Mouse (Mus musculus) kidney, embryonic 16.5 days (tissue): ENCODE results near the gene 9530077C05Rik. TPM values are rescaled to one million over a fixed set of nuclear protein-coding genes. Genes with fewer than 3 reads are reported as not detected.

Experiments used
- ATAC-seq: fragments of 200-750 bp; cut with Nextera tagmentation; 2 replicates; pipeline ENCODE4 v1.8.0; 2017; ENCODE audit warnings: moderate TSS enrichment; ENCODE audit not compliant: low FRiP score, low TSS enrichment
- H3K27ac ChIP-seq: fragments of 300-500 bp; sonication (generic); 2 replicates; pipeline ENCODE4 v1.5.1; 2014; ENCODE audit warnings: low read length
- H3K27me3 ChIP-seq: fragments of 300-500 bp; sonication (generic); 2 replicates; pipeline ENCODE4 v1.6.1; 2014; ENCODE audit warnings: low read length, control low read depth, mixed read lengths; ENCODE audit not compliant: insufficient read depth
- H3K36me3 ChIP-seq: fragments of 300-500 bp; sonication (generic); 2 replicates; pipeline ENCODE4 v1.6.1; 2014; ENCODE audit warnings: low read length, control low read depth, mixed read lengths; ENCODE audit not compliant: insufficient read depth
- H3K4me1 ChIP-seq: fragments of 300-500 bp; sonication (generic); 2 replicates; pipeline ENCODE4 v1.6.1; 2014; ENCODE audit warnings: low read length, control low read depth, mixed read lengths; ENCODE audit not compliant: insufficient read depth
- H3K4me2 ChIP-seq: fragments of 300-500 bp; sonication (generic); replicated peaks from 2 replicates; pipeline ENCODE4 v1.6.1; 2014; ENCODE audit warnings: low read depth, low read length
- H3K4me3 ChIP-seq: fragments of 300-500 bp; sonication (generic); 2 replicates; pipeline ENCODE4 v1.5.1; 2014; ENCODE audit warnings: mild to moderate bottlenecking, low read length
- H3K9ac ChIP-seq: fragments of 300-500 bp; sonication (generic); replicated peaks from 2 replicates; pipeline ENCODE4 v1.6.1; 2014; ENCODE audit warnings: low read length
- H3K9me3 ChIP-seq: fragments of 300-500 bp; sonication (generic); 2 replicates; pipeline ENCODE4 v1.6.1; 2016; ENCODE audit warnings: low read length, control low read depth
- WGBS: fragments of 180-500 bp; shearing (Covaris S2); extraction: QIAGEN DNeasy Blood & Tissue Kit; methylation state at CpG from one replicate; pipeline ENCODE4 v1.1.7; 2014; 5-methylcytosine and 5-hydroxymethylcytosine counted together
- polyA plus RNA-seq: library from polyadenylated mRNA; unstranded; fragments of >200 nt; fragmentation: Nextera tagmentation; extraction: Ambion mirVana; gene quantifications from 2 replicates; pipeline ENCODE4 v1.2.1, GENCODE M21; 2015

Gene 9530077C05Rik
- polyA plus RNA-seq, 1 experiment from 2014 or later = 4.8 TPM

- ATAC-seq = no peak
These were observed 77.7 kb downstream of the 9530077C05Rik start for GRCm38 (mm10) chr9:22488963-22489362.

More at GRCm38 (mm10) chr9:22488963-22489362, 77.7 kb downstream of the 9530077C05Rik start:
- H3K4me3 ChIP-seq = no peak overlapping the region
- no peak overlapping the region for H3K4me2 ChIP-seq
- no peak overlapping the region for H3K9ac ChIP-seq
- H3K36me3 ChIP-seq = no peaks in the 10 kb centered on the region
- H3K27me3 ChIP-seq = no peaks in the 10 kb centered on the region
- H3K9me3 ChIP-seq = no peaks in the 10 kb centered on the region
- H3K27ac ChIP-seq = no peak overlapping the region
- H3K4me1 ChIP-seq = no peaks in the 10 kb centered on the region
- WGBS = 66% methylated on average over 9 of the region's 9 CpGs

Other genes with a start within 250 kb of the 9530077C05Rik start
- 0.20 and 0.32 TPM in 2 replicates for gene Zfp872, start 223.4 kb upstream of the 9530077C05Rik start, polyA plus RNA-seq
- 20.0 and 21.7 TPM in 2 replicates for gene Zfp809, start 185.8 kb upstream of the 9530077C05Rik start, polyA plus RNA-seq
- 4.9 and 5.2 TPM in 2 replicates for gene Zfp599, start 151.6 kb upstream of the 9530077C05Rik start, polyA plus RNA-seq
- 20.7 and 23.0 TPM in 2 replicates for gene Zfp810, start 103.9 kb upstream of the 9530077C05Rik start, polyA plus RNA-seq
- 45.9 and 48.1 TPM in 2 replicates for gene Anln, start 22.3 kb upstream of the 9530077C05Rik start, polyA plus RNA-seq
- gene Gm17545, start 42.8 kb downstream of the 9530077C05Rik start, polyA plus RNA-seq = not detected in 2 replicates
- gene Rp9, start 58.2 kb downstream of the 9530077C05Rik start, polyA plus RNA-seq = 56.0 and 64.3 TPM in 2 replicates
- 12.2 and 15.7 TPM in 2 replicates for gene Bbs9, start 64.2 kb downstream of the 9530077C05Rik start, polyA plus RNA-seq